Mouse (Mus musculus) E14TG2a.4 (cell line): ENCODE data around the gene Csrp2.

Source experiments
- H3K27me3 ChIP-seq: 2 replicates; pipeline ENCODE4 v1.6.1; 2014; ENCODE audit warnings: low read length, control low read depth; ENCODE audit not compliant: insufficient read depth
- H3K36me3 ChIP-seq: 2 replicates; pipeline ENCODE4 v1.6.1; 2014; ENCODE audit warnings: low read length, control low read depth; ENCODE audit not compliant: insufficient read depth
- H3K4me1 ChIP-seq: replicated peaks from 2 replicates; pipeline ENCODE4 v1.6.1; 2014; ENCODE audit warnings: low read depth, low read length, control low read depth
- H3K4me3 ChIP-seq: replicated peaks from 2 replicates; pipeline ENCODE4 v1.5.1; 2014; ENCODE audit warnings: mild to moderate bottlenecking, low read length
- H3K9me3 ChIP-seq: 2 replicates; pipeline ENCODE4 v1.6.1; 2014; ENCODE audit warnings: low read length, control low read depth
- CTCF ChIP-seq: conservative IDR thresholded peaks from 2 replicates; pipeline ENCODE4 v1.5.1; 2014; ENCODE audit warnings: low read length
- NANOG ChIP-seq: IDR thresholded peaks from 2 replicates; pipeline ENCODE4 v1.6.1; 2014; ENCODE audit warnings: borderline replicate concordance, low read length, mixed read lengths
- POU5F1 ChIP-seq: IDR thresholded peaks from 2 replicates; pipeline ENCODE4 v1.6.1; 2014; ENCODE audit warnings: low read length, borderline replicate concordance

Csrp2 gene

GRCm38 (mm10) chr10:110922612-110923011 is 3.0 kb downstream of the Csrp2 start:
- Histone ChIP-seq H3K4me1 (peaks cover 79% of the 10 kb centered on the region), H3K36me3 (peaks cover 46% of the 10 kb centered on the region), H3K9me3 (peaks cover 13% of the 10 kb centered on the region), H3K27me3 (no peaks in the 10 kb centered on the region), H3K4me3 (peak overlapping the region; percentile 95)
- TF ChIP-seq CTCF (no peak), NANOG (no peak), POU5F1 (no peak)

GRCm38 (mm10) chr10:110927491-110927890 is 7.9 kb downstream of the Csrp2 start:
- Histone ChIP-seq H3K36me3 (peaks cover 59% of the 10 kb centered on the region), H3K4me3 (0 out of 2 replicates have a peak overlapping the region, but pooled peaks have one; percentile 13), H3K27me3 (no peaks in the 10 kb centered on the region), H3K4me1 (peaks cover 92% of the 10 kb centered on the region), H3K9me3 (no peaks in the 10 kb centered on the region)
- no peak for TF ChIP-seq CTCF
- TF ChIP-seq NANOG = no peak
- TF ChIP-seq POU5F1 = no peak

GRCm38 (mm10) chr10:110929756-110930155 is 10.2 kb downstream of the Csrp2 start:
- Histone ChIP-seq H3K4me1 (peaks cover 92% of the 10 kb centered on the region), H3K9me3 (no peaks in the 10 kb centered on the region), H3K4me3 (peak overlapping the region; percentile 24), H3K36me3 (peaks cover 62% of the 10 kb centered on the region), H3K27me3 (no peaks in the 10 kb centered on the region)
- TF ChIP-seq CTCF (no peak), POU5F1 (no peak), NANOG (no peak)

GRCm38 (mm10) chr10:110931161-110931912 is 11.7 kb downstream of the Csrp2 start:
- no peaks in the 10 kb centered on the region for H3K27me3 ChIP-seq
- H3K36me3 ChIP-seq = peaks cover 61% of the 10 kb centered on the region
- peak overlapping the region; percentile 62 for H3K4me3 ChIP-seq
- H3K9me3 ChIP-seq = no peaks in the 10 kb centered on the region
- no peak for TF ChIP-seq CTCF
- peak; percentile 38; the same call in 1 of the 2 replicates for TF ChIP-seq NANOG
- peaks cover 81% of the 10 kb centered on the region for H3K4me1 ChIP-seq

GRCm38 (mm10) chr10:110931913-110932560 is 12.4 kb downstream of the Csrp2 start:
- peak overlapping the region; percentile 62 for H3K4me3 ChIP-seq
- peaks cover 61% of the 10 kb centered on the region for H3K36me3 ChIP-seq
- peaks cover 74% of the 10 kb centered on the region for H3K4me1 ChIP-seq
- H3K9me3 ChIP-seq = no peaks in the 10 kb centered on the region
- no peak for TF ChIP-seq CTCF
- no peak for TF ChIP-seq NANOG
- no peak for TF ChIP-seq POU5F1
- no peaks in the 10 kb centered on the region for H3K27me3 ChIP-seq

- H3K27me3 ChIP-seq = no peaks in the 10 kb centered on the region
- no peak for TF ChIP-seq CTCF
- no peak for TF ChIP-seq POU5F1
- TF ChIP-seq NANOG = no peak
- H3K36me3 ChIP-seq = peaks cover 61% of the 10 kb centered on the region
- no peaks in the 10 kb centered on the region for H3K9me3 ChIP-seq
- no peak overlapping the region for H3K4me3 ChIP-seq
- H3K4me1 ChIP-seq = peaks cover 65% of the 10 kb centered on the region
These were observed 14.0 kb downstream of the Csrp2 start for GRCm38 (mm10) chr10:110933584-110933983.

GRCm38 (mm10) chr10:110935081-110935480 is 15.5 kb downstream of the Csrp2 start:
- TF ChIP-seq CTCF (no peak), NANOG (no peak), POU5F1 (no peak)
- Histone ChIP-seq H3K36me3 (peaks cover 70% of the 10 kb centered on the region), H3K27me3 (no peaks in the 10 kb centered on the region), H3K4me1 (peaks cover 63% of the 10 kb centered on the region), H3K9me3 (no peaks in the 10 kb centered on the region), H3K4me3 (no peak overlapping the region)

GRCm38 (mm10) chr10:110935669-110936068 is 16.1 kb downstream of the Csrp2 start:
- no peaks in the 10 kb centered on the region for H3K9me3 ChIP-seq
- H3K36me3 ChIP-seq = peaks cover 75% of the 10 kb centered on the region
- peaks cover 62% of the 10 kb centered on the region for H3K4me1 ChIP-seq
- H3K27me3 ChIP-seq = no peaks in the 10 kb centered on the region
- TF ChIP-seq POU5F1 (no peak), CTCF (no peak), NANOG (no peak)
- no peak overlapping the region for H3K4me3 ChIP-seq

GRCm38 (mm10) chr10:110938361-110938760 is 18.8 kb downstream of the Csrp2 start:
- H3K4me1 ChIP-seq = peaks cover 67% of the 10 kb centered on the region
- no peaks in the 10 kb centered on the region for H3K9me3 ChIP-seq
- no peak overlapping the region for H3K4me3 ChIP-seq
- TF ChIP-seq NANOG (no peak), CTCF (no peak), POU5F1 (no peak)
- H3K36me3 ChIP-seq = peaks cover 88% of the 10 kb centered on the region
- H3K27me3 ChIP-seq = no peaks in the 10 kb centered on the region
